In the genomic region with DNA sequence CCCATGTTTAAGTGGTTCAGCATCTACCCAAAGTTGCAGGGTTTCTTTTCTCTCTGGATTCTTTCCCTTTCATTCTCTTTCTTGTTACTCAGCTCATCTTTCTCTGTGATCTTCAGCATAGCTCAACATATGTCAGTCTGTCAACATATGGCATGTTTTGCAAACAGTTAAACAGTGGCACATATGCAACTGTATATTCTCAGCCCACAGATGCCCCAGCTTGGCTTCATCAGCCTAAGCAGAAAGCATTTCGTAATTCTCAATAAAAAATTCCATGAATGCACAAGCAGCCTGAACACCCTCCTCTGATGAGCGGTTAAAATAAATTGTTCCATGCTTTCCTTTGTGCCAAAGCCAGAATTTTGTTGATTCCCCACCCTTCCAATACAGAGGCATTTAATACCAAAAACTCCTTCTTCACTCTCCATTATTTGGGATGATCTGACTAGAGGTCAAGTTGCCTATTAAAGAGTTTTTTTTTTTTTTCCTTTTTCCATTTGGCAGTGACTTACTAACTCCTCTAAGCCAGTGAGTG, we compare ENCODE assay signal across 14 mouse cellular contexts.
"Had no signal": no experiment of that assay in that cellular context is flagged by ENCODE, and none has a peak within 500 bp of the region (broad histone marks: within the 10 kb centered on the region; RNA-seq: fewer than 3 reads in every experiment).

No protein-coding gene starts in this region.

- H3K9ac ChIP-seq: limb, embryonic 12.5 days; liver, embryonic 13.5 days; liver, postnatal 0 days; neural tube, embryonic 15.5 days had no signal

- H3K27ac ChIP-seq: limb, embryonic 12.5 days; liver, embryonic 13.5 days; midbrain, embryonic 10.5 days; neural tube, embryonic 15.5 days had no signal

- H3K9me3 ChIP-seq: liver, embryonic 13.5 days; midbrain, embryonic 10.5 days; neural tube, embryonic 15.5 days had no signal

- ATAC-seq: intestine, postnatal 0 days; liver, postnatal 0 days had no signal

- H3K36me3 ChIP-seq: limb, embryonic 12.5 days; liver, embryonic 13.5 days; midbrain, embryonic 10.5 days; neural tube, embryonic 15.5 days had no signal

- H3K27me3 ChIP-seq: liver, embryonic 13.5 days had no signal

- DNase-seq: kidney, adult 8-10 months; kidney, postnatal 25 days; liver; liver, embryonic 13.5 days; liver, postnatal 0 days; midbrain, embryonic 14.5 days; right cerebral cortex, adult 18-20 months; thymus, adult 18-20 months; thymus, postnatal 14 days had no signal

- H3K4me1 ChIP-seq: limb, embryonic 12.5 days; liver, embryonic 13.5 days; midbrain, embryonic 10.5 days; neural tube, embryonic 15.5 days had no signal

- H3K4me3 ChIP-seq: limb, embryonic 12.5 days; liver, embryonic 13.5 days; midbrain, embryonic 10.5 days; myocyte; neural tube, embryonic 15.5 days had no signal

- H3K4me2 ChIP-seq: limb, embryonic 12.5 days; liver, embryonic 13.5 days; neural tube, embryonic 15.5 days had no signal
